Mouse (Mus musculus) liver, embryonic 13.5 days (tissue): ENCODE results near the gene Cebpe. TPM values are rescaled to one million over a fixed set of nuclear protein-coding genes. Genes with fewer than 3 reads are reported as not detected.

Experiments used
- ATAC-seq: fragments of 200-750 bp; cut with Nextera tagmentation; 2 replicates; pipeline ENCODE4 v1.8.0; 2017; ENCODE audit warnings: low read depth, mild to moderate bottlenecking, moderate number of reproducible peaks, moderate library complexity
- DNase-seq: peaks from one replicate; pipeline ENCODE4 v3.0.0; 2022
- H3K27ac ChIP-seq: fragments of 300-500 bp; sonication (generic); 2 replicates; pipeline ENCODE4 v1.5.1; 2015; ENCODE audit warnings: moderate library complexity, mild to moderate bottlenecking, inconsistent platforms
- H3K27me3 ChIP-seq: fragments of 300-500 bp; sonication (generic); 2 replicates; pipeline ENCODE4 v1.6.1; 2015; ENCODE audit warnings: mild to moderate bottlenecking, inconsistent platforms
- H3K36me3 ChIP-seq: fragments of 300-500 bp; sonication (generic); 2 replicates; pipeline ENCODE4 v1.6.1; 2015; ENCODE audit warnings: mild to moderate bottlenecking, inconsistent platforms
- H3K4me1 ChIP-seq: fragments of 300-500 bp; sonication (generic); replicated peaks from 2 replicates; pipeline ENCODE4 v1.6.1; 2015; ENCODE audit warnings: inconsistent platforms
- H3K4me2 ChIP-seq: fragments of 300-500 bp; sonication (generic); 2 replicates; pipeline ENCODE4 v1.6.1; 2015; ENCODE audit warnings: inconsistent platforms, mild to moderate bottlenecking, moderate library complexity
- H3K4me3 ChIP-seq: fragments of 300-500 bp; sonication (generic); replicated peaks from 2 replicates; pipeline ENCODE4 v1.5.1; 2015; ENCODE audit warnings: mild to moderate bottlenecking, inconsistent platforms
- H3K9ac ChIP-seq: fragments of 300-500 bp; sonication (generic); 2 replicates; pipeline ENCODE4 v1.6.1; 2015; ENCODE audit warnings: mild to moderate bottlenecking, inconsistent platforms
- H3K9me3 ChIP-seq: fragments of 300-500 bp; sonication (generic); replicated peaks from 2 replicates; pipeline ENCODE4 v1.6.1; 2016; ENCODE audit warnings: inconsistent platforms
- WGBS: fragments of 180-500 bp; shearing (Covaris S2); methylation state at CpG from one replicate; pipeline ENCODE4 v1.1.7; 2015; ENCODE audit not compliant: insufficient replicate concordance; 5-methylcytosine and 5-hydroxymethylcytosine counted together
- polyA plus RNA-seq: library from polyadenylated mRNA; unstranded; fragments of >200 nt; fragmentation: Nextera tagmentation; extraction: Ambion mirVana; gene quantifications from 2 replicates; pipeline ENCODE4 v1.2.1, GENCODE M21; 2015

Cebpe gene
- 3.4 and 3.5 TPM in 2 replicates for polyA plus RNA-seq

GRCm38 (mm10) chr14:54712074-54712473 lies at the start of gene Cebpe:
Gene Cebpe, minus strand, starts transcription at chr14:54712174.
- Histone ChIP-seq H3K27ac (peak within 1 kb of the TSS; percentile 58), H3K9ac (0 out of 2 replicates have a peak within 1 kb of the TSS, but pooled peaks have one; percentile 1), H3K4me2 (no peak within 1 kb of the TSS), H3K4me3 (peak within 1 kb of the TSS; percentile 1; the same call in 1 of the 2 replicates), H3K36me3 (no peaks in the 10 kb centered on the region), H3K9me3 (no peaks in the 10 kb centered on the region), H3K27me3 (peaks cover 61% of the 10 kb centered on the region), H3K4me1 (peaks cover 30% of the 10 kb centered on the region)
- ATAC-seq (no peak), DNase-seq (no peak)
- 60% methylated on average over 7 of the region's 7 CpGs for WGBS

- no peaks in the 10 kb centered on the region for H3K27me3 ChIP-seq
- H3K4me2 ChIP-seq: no peak overlapping the region
- no peaks in the 10 kb centered on the region for H3K9me3 ChIP-seq
- H3K4me3 ChIP-seq: no peak overlapping the region
- H3K9ac ChIP-seq: no peak overlapping the region
- peaks cover 7% of the 10 kb centered on the region for H3K4me1 ChIP-seq
- peak overlapping the region; percentile 45; the same call in 1 of the 2 replicates for H3K27ac ChIP-seq
- 26% methylated on average over 6 of the region's 6 CpGs for WGBS
- H3K36me3 ChIP-seq: no peaks in the 10 kb centered on the region
- peak; percentile 54; the same call in 1 of the 2 replicates for ATAC-seq
- no peak for DNase-seq
Measured at GRCm38 (mm10) chr14:54756382-54756781, 44.4 kb upstream of the Cebpe start.

- Histone ChIP-seq H3K27ac (0 out of 2 replicates have a peak overlapping the region, but pooled peaks have one; percentile 4), H3K9me3 (no peaks in the 10 kb centered on the region), H3K4me3 (no peak overlapping the region), H3K36me3 (no peaks in the 10 kb centered on the region), H3K4me1 (peaks cover 7% of the 10 kb centered on the region), H3K9ac (no peak overlapping the region), H3K4me2 (no peak overlapping the region), H3K27me3 (no peaks in the 10 kb centered on the region)
- 0 out of 2 replicates have a peak, but pooled peaks have one; percentile 26 for ATAC-seq
- 18% methylated on average over 6 of the region's 6 CpGs for WGBS
- peak; percentile 24 for DNase-seq
Measured at GRCm38 (mm10) chr14:54754602-54755018, 42.6 kb upstream of the Cebpe start.

DNA sequence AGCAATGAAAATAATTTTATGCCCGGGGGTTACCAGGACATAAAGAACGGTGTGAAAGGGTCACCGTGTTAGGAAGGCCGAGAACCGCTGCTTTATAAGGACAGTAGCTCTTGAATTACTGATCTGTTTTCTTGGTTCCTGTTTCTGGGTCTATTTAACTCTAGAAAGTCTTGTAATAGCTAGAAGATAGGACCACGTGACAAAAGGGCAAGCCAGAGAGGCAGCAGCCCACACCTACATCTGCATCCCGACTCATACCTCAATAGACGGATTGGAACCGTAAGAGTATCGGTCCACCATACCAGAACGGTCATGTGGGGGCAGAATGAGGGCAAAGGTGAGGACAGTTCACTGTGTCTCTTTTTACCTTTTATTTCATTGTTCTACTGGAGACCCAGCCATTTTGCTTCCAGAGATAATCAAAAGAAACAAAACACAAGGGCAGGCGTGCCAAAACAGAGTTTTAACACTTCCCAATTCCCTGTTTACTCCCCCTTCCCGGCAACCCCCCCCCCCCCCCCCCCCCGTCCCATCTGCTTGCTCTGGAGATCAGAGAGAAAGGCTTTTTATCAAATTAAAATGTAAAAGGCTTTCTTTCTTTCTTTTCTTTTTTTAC lies 42.1 kb upstream of the Cebpe start:
- DNase-seq: no peak

GRCm38 (mm10) chr14:54752938-54753337 lies 41.0 kb upstream of the Cebpe start:
- no peak overlapping the region for H3K4me2 ChIP-seq
- 65% methylated on average over 6 of the region's 6 CpGs for WGBS
- no peaks in the 10 kb centered on the region for H3K36me3 ChIP-seq
- H3K27me3 ChIP-seq: no peaks in the 10 kb centered on the region
- DNase-seq: no peak
- H3K27ac ChIP-seq: no peak overlapping the region
- peaks cover 7% of the 10 kb centered on the region for H3K4me1 ChIP-seq
- no peak overlapping the region for H3K9ac ChIP-seq
- ATAC-seq: no peak
- H3K4me3 ChIP-seq: no peak overlapping the region
- H3K9me3 ChIP-seq: no peaks in the 10 kb centered on the region

More for the DNA sequence above, 42.1 kb upstream of the Cebpe start:
- no peak overlapping the region for H3K4me2 ChIP-seq
- H3K4me3 ChIP-seq: no peak overlapping the region
- WGBS: 60% methylated on average over 14 of the region's 14 CpGs
- no peak overlapping the region for H3K9ac ChIP-seq
- no peak for ATAC-seq
- no peaks in the 10 kb centered on the region for H3K36me3 ChIP-seq
- no peaks in the 10 kb centered on the region for H3K27me3 ChIP-seq
- H3K4me1 ChIP-seq: peaks cover 7% of the 10 kb centered on the region
- H3K9me3 ChIP-seq: no peaks in the 10 kb centered on the region
- no peak overlapping the region for H3K27ac ChIP-seq

GRCm38 (mm10) chr14:54751768-54752167 lies 39.8 kb upstream of the Cebpe start:
- no peak for DNase-seq
- no peaks in the 10 kb centered on the region for H3K36me3 ChIP-seq
- ATAC-seq: no peak
- peaks cover 7% of the 10 kb centered on the region for H3K4me1 ChIP-seq
- no peaks in the 10 kb centered on the region for H3K9me3 ChIP-seq
- H3K4me3 ChIP-seq: no peak overlapping the region
- 45% methylated on average over 1 of the region's 1 CpGs for WGBS
- no peak overlapping the region for H3K4me2 ChIP-seq
- H3K9ac ChIP-seq: no peak overlapping the region
- H3K27me3 ChIP-seq: no peaks in the 10 kb centered on the region
- no peak overlapping the region for H3K27ac ChIP-seq

- Histone ChIP-seq H3K4me1 (peaks cover 9% of the 10 kb centered on the region; the same call in 1 of the 2 replicates), H3K9me3 (no peaks in the 10 kb centered on the region), H3K27ac (no peak overlapping the region), H3K9ac (no peak overlapping the region), H3K4me3 (no peak overlapping the region), H3K27me3 (no peaks in the 10 kb centered on the region), H3K4me2 (no peak overlapping the region), H3K36me3 (no peaks in the 10 kb centered on the region)
- DNase-seq (no peak), ATAC-seq (no peak)
- WGBS: 41% methylated on average over 4 of the region's 4 CpGs
Measured at GRCm38 (mm10) chr14:54749238-54749637, 37.3 kb upstream of the Cebpe start.

GRCm38 (mm10) chr14:54747942-54748917 lies 36.3 kb upstream of the Cebpe start:
- no peaks in the 10 kb centered on the region for H3K27me3 ChIP-seq
- H3K4me2 ChIP-seq: no peak overlapping the region
- ATAC-seq (no peak), DNase-seq (no peak)
- no peaks in the 10 kb centered on the region for H3K9me3 ChIP-seq
- no peaks in the 10 kb centered on the region for H3K36me3 ChIP-seq
- H3K4me1 ChIP-seq: peaks cover 12% of the 10 kb centered on the region; the same call in 1 of the 2 replicates
- H3K27ac ChIP-seq: no peak overlapping the region
- H3K9ac ChIP-seq: no peak overlapping the region
- H3K4me3 ChIP-seq: no peak overlapping the region
- WGBS: 57% methylated on average over 16 of the region's 16 CpGs

DNA sequence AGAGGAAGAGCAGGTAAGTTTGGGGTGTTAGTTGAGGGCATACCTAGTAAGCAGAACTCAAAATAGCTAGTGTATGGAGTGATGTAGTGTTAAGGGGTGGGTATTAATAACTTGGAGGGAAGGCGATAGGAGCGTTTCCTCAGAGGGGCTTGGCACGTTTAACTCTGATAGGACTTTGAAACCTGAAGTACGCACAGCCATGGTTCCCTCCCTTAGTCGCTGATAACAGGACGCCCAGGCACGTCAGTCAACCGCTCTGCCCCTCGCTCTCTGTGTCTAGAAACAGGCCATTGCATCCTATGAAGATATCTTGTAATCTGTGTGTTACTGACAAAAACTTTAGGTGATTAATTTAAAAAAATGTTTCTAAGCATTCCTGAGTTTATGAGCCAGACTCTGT lies 34.1 kb upstream of the Cebpe start:
- H3K9me3 ChIP-seq: no peaks in the 10 kb centered on the region
- ATAC-seq: peak; percentile 61; the same call in 1 of the 2 replicates

GRCm38 (mm10) chr14:54744473-54744872 lies 32.5 kb upstream of the Cebpe start:
- DNase-seq (no peak), ATAC-seq (no peak)
- Histone ChIP-seq H3K27ac (no peak overlapping the region), H3K9me3 (no peaks in the 10 kb centered on the region), H3K4me1 (peaks cover 17% of the 10 kb centered on the region), H3K36me3 (no peaks in the 10 kb centered on the region), H3K9ac (no peak overlapping the region), H3K27me3 (no peaks in the 10 kb centered on the region), H3K4me2 (no peak overlapping the region), H3K4me3 (no peak overlapping the region)
- 33% methylated on average over 8 of the region's 8 CpGs for WGBS

More for the DNA sequence above, 34.1 kb upstream of the Cebpe start:
- no peak overlapping the region for H3K27ac ChIP-seq
- no peaks in the 10 kb centered on the region for H3K27me3 ChIP-seq
- no peak for DNase-seq
- no peaks in the 10 kb centered on the region for H3K36me3 ChIP-seq
- H3K4me2 ChIP-seq: no peak overlapping the region
- 23% methylated on average over 9 of the region's 9 CpGs for WGBS
- H3K4me3 ChIP-seq: no peak overlapping the region
- peaks cover 17% of the 10 kb centered on the region for H3K4me1 ChIP-seq
- H3K9ac ChIP-seq: no peak overlapping the region

GRCm38 (mm10) chr14:54742375-54742774 lies 30.4 kb upstream of the Cebpe start:
- Histone ChIP-seq H3K4me3 (no peak overlapping the region), H3K4me2 (no peak overlapping the region), H3K36me3 (no peaks in the 10 kb centered on the region), H3K9me3 (no peaks in the 10 kb centered on the region), H3K4me1 (peaks cover 17% of the 10 kb centered on the region), H3K9ac (no peak overlapping the region), H3K27ac (no peak overlapping the region), H3K27me3 (no peaks in the 10 kb centered on the region)
- no peak for DNase-seq
- WGBS: 67% methylated on average over 2 of the region's 2 CpGs
- no peak for ATAC-seq
